Mouse (Mus musculus) left cerebral cortex, adult 2 months (tissue): ENCODE data around the gene Slc17a8. TPM values are rescaled to one million over a fixed set of nuclear protein-coding genes. Genes with fewer than 3 reads are reported as not detected.

ENCODE experiments used
- DNase-seq, 2 experiments: peaks; one replicate each; pipeline ENCODE4 v3.0.0; 2021 to 2022; ENCODE audit warnings: low spot score in 2 of 2, mixed read lengths in 1 of 2; ENCODE audit errors: extremely low spot score in 1 of 2
- H3K27ac ChIP-seq: fragments of 200-600 bp; 2 replicates; pipeline ENCODE4 v1.8.1; 2022
- H3K4me3 ChIP-seq: fragments of 200-600 bp; 2 replicates; pipeline ENCODE4 v1.8.1; 2022
- CTCF ChIP-seq: fragments of 200-600 bp; IDR thresholded peaks from 2 replicates; pipeline ENCODE4 v1.8.1; 2022; ENCODE audit warnings: antibody characterized with exemption, mild to moderate bottlenecking, moderate library complexity
- intact Hi-C: fragments of 180-260 bp; cut with DNase I; formaldehyde crosslinking; loops from one replicate; pipeline ENCODE4 v1.15.1; 2025
- total RNA-seq, 2 experiments: library from RNA; stranded (reverse); gene quantifications; 2 replicates each; pipeline ENCODE4 v1.2.3; 2021

Gene Slc17a8
- total RNA-seq, 2 experiments from 2014 or later = 2.4 to 2.8 TPM

GRCm38 (mm10) chr10:89551657-89552056 is 69.4 kb downstream of the Slc17a8 start:
- no peak overlapping the region for H3K4me3 ChIP-seq
- no peak for TF ChIP-seq CTCF
- no peak overlapping the region for H3K27ac ChIP-seq
- intact Hi-C loops = no loop called here
- no peak for DNase-seq

GRCm38 (mm10) chr10:89548028-89548427 is 73.0 kb downstream of the Slc17a8 start:
- intact Hi-C loops = no loop called here
- no peak for TF ChIP-seq CTCF
- no peak for DNase-seq
- no peak overlapping the region for H3K4me3 ChIP-seq
- H3K27ac ChIP-seq = no peak overlapping the region

GRCm38 (mm10) chr10:89546989-89547388 is 74.1 kb downstream of the Slc17a8 start:
- intact Hi-C loops = no loop called here
- TF ChIP-seq CTCF = no peak
- no peak for DNase-seq

GRCm38 (mm10) chr10:89543867-89544266 is 77.2 kb downstream of the Slc17a8 start:
- intact Hi-C loops = no loop called here
- Histone ChIP-seq H3K4me3 (no peak overlapping the region), H3K27ac (no peak overlapping the region)
- no peak for TF ChIP-seq CTCF
- DNase-seq = no peak

More at GRCm38 (mm10) chr10:89546989-89547388, 74.1 kb downstream of the Slc17a8 start:
- H3K4me3 ChIP-seq = no peak overlapping the region
- H3K27ac ChIP-seq = no peak overlapping the region

- H3K4me3 ChIP-seq = no peak overlapping the region
- TF ChIP-seq CTCF = no peak
- no peak for DNase-seq
- intact Hi-C loops = no loop called here
- no peak overlapping the region for H3K27ac ChIP-seq
Measured at GRCm38 (mm10) chr10:89542321-89542720, 78.7 kb downstream of the Slc17a8 start.

GRCm38 (mm10) chr10:89532929-89533727 is 87.9 kb downstream of the Slc17a8 start, which contains the start of gene Nr1h4:
Gene Nr1h4 (minus strand): TSS chr10:89533585.
- H3K4me3 ChIP-seq = no peak within 1 kb of the TSS
- intact Hi-C loops = no loop called here
- H3K27ac ChIP-seq = no peak within 1 kb of the TSS
- no peak for TF ChIP-seq CTCF
- DNase-seq = no peak

- no peak for DNase-seq
- intact Hi-C loops = no loop called here
- H3K27ac ChIP-seq = no peak overlapping the region
- no peak for TF ChIP-seq CTCF
- H3K4me3 ChIP-seq = no peak overlapping the region
Measured at GRCm38 (mm10) chr10:89532451-89532850, 88.6 kb downstream of the Slc17a8 start.

- no peak for DNase-seq
- intact Hi-C loops = no loop called here
- no peak overlapping the region for H3K4me3 ChIP-seq
- H3K27ac ChIP-seq = no peak overlapping the region
- TF ChIP-seq CTCF = no peak
Measured at GRCm38 (mm10) chr10:89531976-89532375, 89.1 kb downstream of the Slc17a8 start.

GRCm38 (mm10) chr10:89531194-89531634 is 89.8 kb downstream of the Slc17a8 start:
- no peak for TF ChIP-seq CTCF
- Histone ChIP-seq H3K27ac (no peak overlapping the region), H3K4me3 (no peak overlapping the region)
- intact Hi-C loops = no loop called here
- DNase-seq = no peak

GRCm38 (mm10) chr10:89527054-89527453 is 94.0 kb downstream of the Slc17a8 start:
- DNase-seq = no peak
- Histone ChIP-seq H3K4me3 (no peak overlapping the region), H3K27ac (no peak overlapping the region)
- no peak for TF ChIP-seq CTCF
- intact Hi-C loops = no loop called here

- Histone ChIP-seq H3K27ac (no peak overlapping the region), H3K4me3 (no peak overlapping the region)
- intact Hi-C loops = no loop called here
- no peak for DNase-seq
- TF ChIP-seq CTCF = no peak
Measured at GRCm38 (mm10) chr10:89525823-89526222, 95.2 kb downstream of the Slc17a8 start.

Other genes starting within 250 kb of the Slc17a8 start
- gene Gas2l3, start 177.3 kb downstream of the Slc17a8 start, total RNA-seq = 1 to 10 TPM; 3.8 to 3.9 TPM
- not detected for gene Nr1h4, start 87.7 kb downstream of the Slc17a8 start, total RNA-seq
- 10 to 100 TPM; 34.2 to 34.7 TPM for gene Scyl2, start 65.0 kb upstream of the Slc17a8 start, total RNA-seq
- 10 to 100 TPM; 21.5 to 23.0 TPM for gene Actr6, start 111.0 kb upstream of the Slc17a8 start, total RNA-seq
- gene Uhrf1bp1l, start 123.7 kb upstream of the Slc17a8 start, total RNA-seq = 10 to 100 TPM; 90.6 to 94.6 TPM